ENCODE assay signal across 23 mouse cellular contexts in genomic region chr12:85703507-85703906, GRCm38 (mm10). TPM values are rescaled to one million over a fixed set of nuclear protein-coding genes. Genes with fewer than 3 reads are reported as not detected.
DNase-seq lines count a peak whose midpoint lies in the region; ATAC-seq and TF ChIP-seq lines count a peak whose summit lies in the region.
"Had no signal": no experiment of that assay in that cellular context is flagged by ENCODE, and none has a peak within 500 bp of the region (broad histone marks: within the 10 kb centered on the region; RNA-seq: fewer than 3 reads in every experiment).

No protein-coding gene starts in this region.

- TF ChIP-seq CTCF in lung, postnatal 0 days (IDR thresholded peaks at IDR 0.05), result no peak
- TF ChIP-seq CTCF in hindbrain, postnatal 0 days (IDR thresholded peaks at IDR 0.05; ENCODE audit: low read depth), result no peak

- H3K36me3 ChIP-seq in lung, postnatal 0 days (ENCODE audit: insufficient read depth, low read length), result no peaks in the 10 kb centered on the region
- no peaks in the 10 kb centered on the region for H3K36me3 ChIP-seq in hindbrain, postnatal 0 days (ENCODE audit: insufficient read depth, low read length)
- H3K36me3 ChIP-seq: forebrain, embryonic 12.5 days; G1E; midbrain, embryonic 13.5 days had no signal

- no peak overlapping the region for H3K9ac ChIP-seq in lung, postnatal 0 days (replicated peaks; ENCODE audit: low read depth)
- no peak overlapping the region for H3K9ac ChIP-seq in hindbrain, postnatal 0 days (replicated peaks; ENCODE audit: low read length)
- H3K9ac ChIP-seq: forebrain, embryonic 12.5 days; lung, embryonic 14.5 days; midbrain, embryonic 13.5 days had no signal

- H3K27ac ChIP-seq in lung, postnatal 0 days (ENCODE audit: low read length), result no peak overlapping the region
- H3K27ac ChIP-seq in hindbrain, postnatal 0 days, result no peak overlapping the region
- H3K27ac ChIP-seq: forebrain, embryonic 12.5 days; left cerebral cortex, adult 2 months; midbrain, embryonic 13.5 days had no signal

- peak; percentile 84 for DNase-seq in heart, adult 11 months
- DNase-seq in heart, postnatal 4 days, result no peak
- peak; percentile 44 for DNase-seq in lung, postnatal 0 days (ENCODE audit: low spot score)
- DNase-seq in lung, postnatal 14 days, result no peak
- peak; percentile 83 for DNase-seq in induced T-regulatory cell, adult 2 months (ENCODE audit: low read depth)
- DNase-seq in embryo, embryonic 9.5 days (ENCODE audit: extremely low spot score), result no peak
- no peak for DNase-seq in hindbrain, postnatal 0 days (ENCODE audit: low spot score)
- DNase-seq: adrenal gland, postnatal 10 days; gastrocnemius, postnatal 36 days; heart, postnatal 10 days; kidney, adult 18-20 months; kidney, postnatal 10 days; lung, embryonic 14.5 days; spleen, adult 18-20 months; thymus, adult 18-20 months had no signal

- TF ChIP-seq EP300 in lung, postnatal 0 days (IDR thresholded peaks at IDR 0.05), result 0 out of 2 replicates have a peak, but pooled peaks have one; percentile 14

- no peak overlapping the region for H3K4me2 ChIP-seq in lung, postnatal 0 days (replicated peaks; ENCODE audit: low read depth, low read length)
- H3K4me2 ChIP-seq in hindbrain, postnatal 0 days (ENCODE audit: low read depth, low read length), result no peak overlapping the region
- H3K4me2 ChIP-seq: forebrain, embryonic 12.5 days; heart, embryonic 11.5 days; liver, embryonic 11.5 days; lung, embryonic 14.5 days; midbrain, embryonic 13.5 days had no signal

- no peaks in the 10 kb centered on the region for H3K27me3 ChIP-seq in lung, postnatal 0 days (replicated peaks; ENCODE audit: insufficient read depth, low read length)
- no peaks in the 10 kb centered on the region for H3K27me3 ChIP-seq in hindbrain, postnatal 0 days (ENCODE audit: insufficient read depth, low read length)

- 52% methylated on average over 3 of the region's 3 CpGs for WGBS in lung, postnatal 0 days
- WGBS in hindbrain, postnatal 0 days, result 62% methylated on average over 3 of the region's 3 CpGs

- H3K4me3 ChIP-seq in lung, postnatal 0 days (ENCODE audit: low read depth, low read length), result no peak overlapping the region
- H3K4me3 ChIP-seq in hindbrain, postnatal 0 days (ENCODE audit: low read length), result no peak overlapping the region
- H3K4me3 ChIP-seq: forebrain, embryonic 12.5 days; left cerebral cortex, adult 2 months; midbrain, embryonic 13.5 days had no signal

- H3K4me1 ChIP-seq in lung, postnatal 0 days (ENCODE audit: insufficient read depth, low read depth, low read length), result peaks cover 20% of the 10 kb centered on the region; the same call in 1 of the 2 replicates
- H3K4me1 ChIP-seq in hindbrain, postnatal 0 days (ENCODE audit: insufficient read depth, low read length), result peaks cover 7% of the 10 kb centered on the region; the same call in 1 of the 2 replicates

- no peaks in the 10 kb centered on the region for H3K9me3 ChIP-seq in lung, postnatal 0 days (ENCODE audit: low read length)
- no peaks in the 10 kb centered on the region for H3K9me3 ChIP-seq in hindbrain, postnatal 0 days (ENCODE audit: low read length)
- H3K9me3 ChIP-seq: forebrain, embryonic 12.5 days; G1E; midbrain, embryonic 13.5 days had no signal

- 0 out of 2 replicates have a peak, but pooled peaks have one; percentile 1 for ATAC-seq in lung, postnatal 0 days
- ATAC-seq in hindbrain, postnatal 0 days, result no peak
- ATAC-seq: activated CD4-positive, CD25-positive, alpha-beta regulatory T cell, adult 4 months; midbrain, embryonic 13.5 days had no signal

RNA-seq across cellular contexts. Expression of gene Batf, which starts 17.0 kb away (rescaled TPM):
- 1 to 10 TPM in 1 of 2 experiments, under 1 TPM in 1; 0.74 to 1.5 TPM for total RNA-seq in heart, postnatal 4 days (2021)
- 27.9 and 28.6 TPM in 2 replicates for polyA plus RNA-seq in lung, postnatal 0 days (2015; fragmentation: Nextera tagmentation; extraction: Ambion mirVana)
- total RNA-seq in hindbrain, postnatal 0 days (2014; rRNA removed), result 0.54 TPM in 1 of 2 replicates, not detected in the other
- polyA plus RNA-seq in hindbrain, postnatal 0 days (2015; fragmentation: Nextera tagmentation; extraction: Ambion mirVana), result 1.0 and 1.5 TPM in 2 replicates
- total RNA-seq: G1E; gastrocnemius, postnatal 36 days had no signal
- polyA plus RNA-seq: G1E had no signal

RNA-seq across cellular contexts. Expression of gene Flvcr2, which starts 42.8 kb away (rescaled TPM):
- total RNA-seq in heart, postnatal 4 days (2021), result 1 to 10 TPM; 4.9 to 6.0 TPM
- 23.3 and 26.8 TPM in 2 replicates for polyA plus RNA-seq in lung, postnatal 0 days (2015; fragmentation: Nextera tagmentation; extraction: Ambion mirVana)
- total RNA-seq in hindbrain, postnatal 0 days (2014; rRNA removed), result 4.1 and 9.5 TPM in 2 replicates
- polyA plus RNA-seq in hindbrain, postnatal 0 days (2015; fragmentation: Nextera tagmentation; extraction: Ambion mirVana), result 4.1 and 4.3 TPM in 2 replicates
- total RNA-seq: megakaryocyte, adult 5-6 weeks had no signal
- polyA plus RNA-seq: G1E had no signal

Comparison
In these comparisons a context has a peak if more than half of its experiments do, and no peak if none do; other contexts are left out.
1. DNase-seq: peak in heart, adult 11 months (single experiment), lung, postnatal 0 days (single experiment) and induced T-regulatory cell, adult 2 months (single experiment); none in heart, postnatal 4 days (single experiment), lung, postnatal 14 days (single experiment), embryo, embryonic 9.5 days (single experiment) and hindbrain, postnatal 0 days (single experiment).